Mouse (Mus musculus) adrenal gland, postnatal 4 days (tissue): Measurements from ENCODE around the gene H2-M10.5. TPM values are rescaled to one million over a fixed set of nuclear protein-coding genes. Genes with fewer than 3 reads are reported as not detected.
"Not testable (repeated sequence)": the region's sequence is repeated elsewhere in the genome, so short reads cannot be mapped to it uniquely, and the experiment has no call there.

Experiments used
- DNase-seq, 2 experiments: peaks; one replicate each; pipeline ENCODE4 v3.0.0; 2021 to 2022; ENCODE audit warnings: low spot score in 2 of 2, mixed read lengths in 2 of 2
- long read RNA-seq, 2 experiments: library from polyadenylated mRNA; stranded (forward); transcript quantifications; one replicate each; pipeline ENCODE4 v2.0.0; 2021
- total RNA-seq, 2 experiments: library from RNA; stranded (reverse); gene quantifications; 2 replicates each; pipeline ENCODE4 v1.2.3; 2021

H2-M10.5 gene
- not detected for total RNA-seq
- long read RNA-seq, experiment 1, result 0 reads
- long read RNA-seq, experiment 2, result 0 reads

DNA sequence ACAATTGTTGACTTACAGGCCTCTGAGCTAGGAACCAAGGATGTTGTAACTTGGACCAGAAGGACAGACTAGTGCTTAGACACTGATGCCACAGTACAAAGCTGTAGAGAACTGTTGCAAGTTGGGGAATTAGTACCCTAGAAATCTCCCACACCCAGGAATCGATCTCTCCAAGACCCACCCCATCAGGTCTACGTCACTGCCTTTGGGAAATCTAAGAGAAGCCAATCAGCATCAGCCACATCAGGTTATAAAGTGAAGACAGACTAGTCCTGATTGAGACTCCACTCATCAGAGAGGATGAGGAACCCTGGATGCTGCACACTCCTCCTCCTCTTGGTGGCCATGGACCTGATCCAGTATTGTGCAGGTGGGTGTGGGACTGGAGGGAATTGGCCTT lies at the start of gene H2-M10.5:
H2-M10.5 (plus strand) TSS at position 301 of the 400 bp plus-strand sequence.
- DNase-seq, result not testable (repeated sequence)

DNA sequence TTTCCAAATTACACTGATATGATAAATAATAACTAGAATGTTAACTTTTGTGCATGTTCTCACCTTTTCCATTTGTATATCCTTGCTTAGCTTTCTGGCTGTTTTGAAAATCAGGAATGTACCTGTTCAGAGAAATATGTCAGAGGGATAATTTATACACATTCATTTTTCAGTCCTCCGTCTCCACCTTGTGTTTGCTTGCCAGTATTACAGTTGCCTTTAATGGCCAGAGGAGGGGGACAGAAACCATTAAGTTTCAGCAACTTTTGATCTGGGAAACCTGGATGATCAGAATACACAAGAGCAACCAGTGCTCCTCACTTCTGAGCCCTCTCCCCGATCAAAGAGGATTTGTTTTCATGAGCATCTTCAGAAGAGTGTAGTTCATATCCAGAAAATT lies 46.7 kb upstream of the H2-M10.5 start:
- no peak for DNase-seq

DNA sequence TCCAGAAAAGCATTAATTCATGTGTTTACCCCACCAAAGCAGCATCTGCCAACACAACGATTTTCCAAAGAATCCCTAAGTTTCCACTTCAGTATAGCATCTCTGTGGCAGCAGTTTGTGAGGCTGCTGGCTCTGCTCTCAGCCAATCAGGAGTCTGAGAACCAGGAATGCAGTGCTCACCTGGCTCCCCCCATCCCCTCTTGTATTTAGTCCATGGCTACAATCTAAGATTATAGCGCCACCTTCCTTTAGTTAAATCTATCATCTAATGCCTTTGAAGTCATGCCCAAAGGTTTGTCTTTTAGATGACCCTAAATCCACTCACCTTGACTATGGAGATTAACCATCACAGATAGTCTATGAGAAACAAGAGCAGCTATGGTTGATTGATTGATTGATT lies 8.9 kb upstream of the H2-M10.5 start:
- no peak for DNase-seq

DNA sequence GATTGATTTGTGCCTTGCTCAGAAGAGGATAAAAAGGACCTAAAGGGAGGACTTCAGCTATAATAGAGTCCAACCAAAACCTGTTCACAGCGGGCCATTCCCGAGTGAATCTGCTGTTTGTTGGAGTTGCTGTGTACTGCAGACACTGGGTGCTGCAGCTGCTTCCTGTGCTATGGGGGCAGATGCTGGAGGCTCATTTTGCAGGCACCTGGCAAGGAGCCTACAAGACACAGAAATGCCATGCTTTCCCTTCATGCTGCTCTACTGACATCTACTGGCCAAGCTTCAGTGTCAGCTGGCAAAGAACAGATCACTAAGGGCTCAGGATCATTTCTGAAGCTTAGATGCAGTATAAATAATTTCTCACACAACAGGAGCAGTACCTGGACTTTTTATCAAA lies 8.5 kb upstream of the H2-M10.5 start:
- DNase-seq, result not testable (repeated sequence)

DNA sequence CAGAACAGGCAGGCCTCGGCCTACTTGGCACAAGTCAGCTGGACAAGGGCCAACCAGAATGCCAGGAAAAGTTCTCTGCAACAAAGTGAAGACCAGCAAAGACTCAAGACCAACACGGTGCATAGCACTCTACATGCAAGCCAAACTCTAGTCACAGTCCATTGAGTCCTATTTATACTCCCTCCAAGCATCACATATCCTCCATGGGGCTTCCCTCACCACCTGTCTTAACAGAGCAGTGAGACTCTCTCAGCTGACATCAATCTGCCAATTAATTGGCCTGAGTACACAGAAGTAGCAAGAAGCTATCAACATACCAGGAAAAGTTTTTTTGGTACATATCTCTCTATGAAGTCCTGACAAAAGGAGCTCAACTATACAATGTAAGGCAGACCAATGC lies 7.3 kb upstream of the H2-M10.5 start:
- not testable (repeated sequence) for DNase-seq

DNA sequence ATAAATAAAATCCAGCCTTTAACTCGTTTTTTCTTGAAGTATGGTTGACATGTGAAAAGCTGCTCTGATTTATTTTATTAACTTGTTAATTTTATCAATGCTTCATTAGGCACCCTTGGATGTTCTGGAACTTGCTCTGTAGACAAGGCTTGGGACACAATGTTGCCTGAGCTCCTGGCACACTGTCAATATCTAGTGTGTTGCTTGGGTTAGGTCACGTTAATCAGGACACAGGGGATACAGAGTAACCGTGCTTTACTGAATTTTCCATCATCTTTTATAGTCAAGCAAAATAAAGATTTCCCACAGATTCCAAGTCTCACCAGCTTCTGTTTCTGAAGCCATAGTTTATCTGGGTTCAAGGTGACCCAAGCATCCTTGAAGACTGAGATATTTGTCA lies 8.8 kb downstream of the H2-M10.5 start:
- DNase-seq, result no peak

DNA sequence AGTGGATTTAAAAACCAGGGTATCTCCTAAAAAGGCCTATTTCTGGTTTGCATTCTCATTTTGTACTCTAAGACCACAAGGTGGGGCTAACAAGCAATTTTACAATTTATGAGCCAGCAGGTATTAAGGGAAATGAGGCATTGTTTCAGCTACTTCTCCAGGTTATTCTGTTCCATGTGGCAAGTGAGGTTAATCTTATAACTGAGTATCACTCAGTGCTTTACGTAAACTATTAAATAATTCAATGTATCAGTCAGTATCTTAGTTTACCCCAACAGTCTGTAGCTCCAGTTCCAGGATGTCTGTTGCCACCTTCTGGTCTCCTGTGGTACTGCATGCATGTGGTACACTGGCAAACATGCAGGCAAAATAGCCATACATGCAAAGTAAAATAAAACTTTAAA lies 13.8 kb downstream of the H2-M10.5 start:
- not testable (repeated sequence) for DNase-seq

DNA sequence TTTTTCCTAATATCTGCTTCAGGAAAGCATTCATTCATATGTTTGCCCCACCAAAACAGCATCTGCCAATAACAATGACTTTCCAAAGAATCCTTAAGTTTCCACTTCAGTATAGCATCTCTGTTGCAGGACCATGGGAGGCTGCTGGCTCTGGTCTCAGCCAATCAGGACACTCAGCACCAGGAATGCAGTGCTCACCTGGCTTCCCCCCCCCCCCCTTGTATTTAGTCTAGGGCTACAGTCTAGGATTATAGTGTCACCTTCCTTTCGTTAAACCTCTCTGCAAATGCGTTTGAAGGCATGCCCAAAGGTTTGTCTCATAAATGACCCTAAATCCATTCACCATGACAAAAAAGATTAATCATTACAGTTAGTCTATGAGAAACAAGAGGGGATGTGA lies 15.6 kb downstream of the H2-M10.5 start:
- DNase-seq, result no peak

DNA sequence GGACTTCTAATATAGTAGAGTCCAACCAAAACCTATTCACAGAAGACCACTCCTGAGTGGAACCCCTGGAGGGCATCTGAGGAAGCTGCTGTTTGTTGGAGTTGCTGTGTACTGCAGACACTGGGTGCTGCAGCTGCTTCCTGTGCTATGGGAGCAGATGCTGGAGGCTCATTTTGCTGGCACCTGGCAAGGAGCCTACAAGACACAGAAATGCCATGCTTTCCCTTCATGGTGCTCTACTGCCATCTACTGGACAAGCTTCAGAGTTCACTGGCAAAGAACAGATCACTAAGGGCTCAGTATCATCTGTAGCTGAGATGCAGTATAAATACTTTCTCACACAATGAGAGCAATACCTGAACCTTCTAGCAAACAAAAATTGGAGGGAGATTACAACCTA lies 16.1 kb downstream of the H2-M10.5 start:
- DNase-seq, result peak in 1 of 2 experiments; percentile 36

DNA sequence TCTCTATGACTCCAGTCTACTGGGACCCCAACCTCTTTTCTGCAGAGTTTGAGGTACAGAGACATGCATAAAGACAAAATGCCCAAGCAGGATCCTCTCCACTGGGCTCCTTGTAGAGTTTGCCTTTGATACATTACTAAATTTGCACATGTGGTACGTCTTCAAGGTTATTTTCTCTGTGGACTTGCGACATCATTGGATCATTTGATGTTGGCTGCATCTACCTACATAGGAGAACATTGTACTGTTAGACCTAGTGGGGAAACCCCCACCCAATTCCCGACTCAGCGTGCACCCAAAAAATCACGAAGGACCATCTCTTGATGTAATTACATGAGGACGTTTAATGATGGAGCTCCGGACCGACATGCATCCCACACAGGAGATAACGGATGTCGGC lies 26.8 kb downstream of the H2-M10.5 start:
- DNase-seq, result no peak

DNA sequence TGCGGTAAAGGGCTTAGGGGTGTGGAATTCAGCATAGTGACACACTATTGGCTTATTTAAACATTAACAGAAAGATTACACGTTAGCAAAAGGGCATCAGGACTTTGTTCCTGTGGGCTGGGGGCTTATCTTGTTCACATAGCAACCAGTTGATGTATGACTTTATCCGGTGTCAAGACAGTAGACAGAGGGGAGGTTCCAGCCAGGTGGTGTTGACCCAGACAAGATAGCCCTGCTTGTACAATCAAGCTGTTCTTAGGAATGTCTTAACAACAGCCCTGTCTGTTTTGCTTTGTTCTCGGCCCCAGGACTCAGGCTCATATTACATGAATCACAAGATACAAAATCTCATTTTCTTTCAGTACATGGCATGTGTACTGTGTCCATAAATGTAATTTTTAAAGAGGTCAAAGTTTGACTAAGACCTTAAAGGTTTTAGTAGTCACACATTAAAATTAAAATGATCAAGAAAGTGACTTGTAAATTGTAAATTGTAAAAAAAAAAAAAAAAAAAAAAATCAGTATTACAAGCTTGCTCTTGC lies 27.3 kb downstream of the H2-M10.5 start:
- not testable (repeated sequence) for DNase-seq

DNA sequence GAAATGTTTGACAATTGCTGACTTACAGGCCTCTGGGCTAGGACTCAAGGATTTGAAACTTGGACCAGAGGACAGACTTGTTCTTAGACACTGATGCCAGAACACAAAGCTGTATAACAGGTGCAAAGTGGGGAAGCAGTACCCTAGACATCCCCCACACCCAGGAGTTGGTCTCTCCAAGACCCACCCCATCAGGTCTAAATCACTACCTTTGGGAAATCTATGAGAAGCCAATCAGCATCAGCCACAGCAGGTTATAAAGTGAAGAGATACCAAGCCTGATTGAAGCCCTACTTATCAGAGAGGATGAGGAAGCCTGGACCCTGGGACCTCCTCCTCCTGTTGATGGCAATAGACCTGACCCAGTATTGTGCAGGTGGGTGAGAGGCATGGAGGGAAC lies 39.2 kb downstream of the H2-M10.5 start, which contains the start of gene H2-M10.6:
H2-M10.6 (plus strand) TSS at position 301 of the 400 bp plus-strand sequence.
- DNase-seq, result no peak

DNA sequence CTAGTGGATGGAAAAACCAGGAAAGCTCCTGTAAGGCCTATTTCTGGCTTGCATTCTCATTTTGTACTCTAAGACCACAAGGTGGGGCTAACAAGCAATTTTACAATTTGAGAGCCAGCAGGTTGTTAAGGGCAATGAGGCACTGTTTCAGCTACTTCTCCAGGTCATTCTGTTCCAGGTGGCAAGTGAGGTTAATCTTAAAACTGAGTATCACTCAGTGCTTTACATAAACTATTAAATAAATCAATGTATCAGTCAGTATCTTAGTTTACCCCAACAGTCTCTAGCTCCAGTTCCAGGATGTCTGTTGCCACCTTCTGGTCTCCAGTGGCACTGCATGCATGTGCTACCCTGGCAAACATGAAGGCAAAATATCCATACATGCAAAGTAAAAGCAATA lies 51.3 kb downstream of the H2-M10.5 start:
- DNase-seq, result no peak

DNA sequence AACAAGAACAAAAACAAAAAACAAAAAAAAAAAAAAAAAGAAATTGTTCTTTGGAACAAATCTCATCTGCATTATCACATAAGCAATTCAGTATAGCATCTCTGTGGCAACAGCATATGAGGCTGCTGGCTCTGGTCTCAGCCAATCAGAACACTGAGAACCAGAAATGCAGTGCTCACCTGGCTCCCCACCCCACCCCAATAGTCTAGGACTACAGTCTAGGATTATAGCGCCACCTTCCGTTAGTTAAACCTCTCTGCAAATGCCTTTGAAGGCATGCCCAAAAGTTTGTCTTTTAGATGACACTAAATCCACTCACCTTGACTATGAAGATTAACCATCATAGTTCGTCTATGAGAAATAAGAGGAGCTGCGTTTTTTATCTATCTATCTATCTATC lies 52.8 kb downstream of the H2-M10.5 start:
- no peak for DNase-seq

Other genes with a start within 250 kb of the H2-M10.5 start
- gene H2-M11, start 225.8 kb upstream of the H2-M10.5 start, total RNA-seq, result not detected
- gene H2-M9, start 130.2 kb upstream of the H2-M10.5 start, total RNA-seq, result not detected
- not detected for gene H2-M1, start 100.7 kb upstream of the H2-M10.5 start, total RNA-seq
- gene H2-M10.6, start 39.3 kb downstream of the H2-M10.5 start, total RNA-seq, result not detected
- gene Trim26, start 64.2 kb downstream of the H2-M10.5 start, total RNA-seq, result 10 to 100 TPM; 71.3 to 77.9 TPM
- not detected for gene Trim15, start 94.3 kb downstream of the H2-M10.5 start, total RNA-seq
- 1 to 10 TPM; 5.0 to 9.9 TPM for gene Trim10, start 96.7 kb downstream of the H2-M10.5 start, total RNA-seq
- under 1 TPM in 1 of 2 experiments, not detected in 1; 0.17 TPM for gene Trim40, start 117.2 kb downstream of the H2-M10.5 start, total RNA-seq
- gene Trim31, start 125.2 kb downstream of the H2-M10.5 start, total RNA-seq, result not detected
- gene Rnf39, start 170.0 kb downstream of the H2-M10.5 start, total RNA-seq, result 1 to 10 TPM in 1 of 2 experiments, under 1 TPM in 1; 0.31 to 1.1 TPM
- gene Ppp1r11, start 178.8 kb downstream of the H2-M10.5 start, total RNA-seq, result 10 to 100 TPM; 63.6 to 65.1 TPM
- 10 to 100 TPM; 35.8 to 41.6 TPM for gene Znrd1, start 185.6 kb downstream of the H2-M10.5 start, total RNA-seq
- gene Znrd1as, start 185.7 kb downstream of the H2-M10.5 start, total RNA-seq, result 1 to 10 TPM; 7.4 to 7.8 TPM
- not detected for gene 2410137M14Rik, start 208.3 kb downstream of the H2-M10.5 start, total RNA-seq
- gene H2-M5, start 216.6 kb downstream of the H2-M10.5 start, total RNA-seq, result under 1 TPM; 0.56 to 0.62 TPM
- gene Zfp57, start 228.3 kb downstream of the H2-M10.5 start, total RNA-seq, result 10 to 100 TPM; 12.7 to 18.0 TPM